Comparison of ENCODE assay signal across 10 mouse cellular contexts in genomic region chr16:5139741-5140140, GRCm38 (mm10). TPM values are rescaled to one million over a fixed set of nuclear protein-coding genes. Genes with fewer than 3 reads are reported as not detected.
A peak's percentile ranks its signal among the peaks of the same experiment; 100 is the strongest.
DNase-seq lines count a peak whose midpoint lies in the region; TF ChIP-seq lines count a peak whose summit lies in the region.
"Had no signal": no experiment of that assay in that cellular context is flagged by ENCODE, and none has a peak within 500 bp of the region (broad histone marks: within the 10 kb centered on the region; RNA-seq: fewer than 3 reads in every experiment).

No protein-coding gene starts in this region.

- no peak overlapping the region for H3ac ChIP-seq in myocyte (ENCODE audit: control insufficient read depth, insufficient read length)

- no peaks in the 10 kb centered on the region for H3K79me2 ChIP-seq in myocyte (ENCODE audit: control insufficient read depth, insufficient read depth)

- no peak overlapping the region for H3K4me3 ChIP-seq in myocyte
- H3K4me3 ChIP-seq: erythroblast, embryonic 14.5 days; megakaryocyte, embryonic 14.5 days had no signal

- H3K4me2 ChIP-seq in myocyte (ENCODE audit: low read depth) = peak overlapping the region; percentile 7

- TF ChIP-seq POLR2A in myocyte (IDR thresholded peaks at IDR 0.05; ENCODE audit: insufficient read length, low read depth) = no peak

- DNase-seq in adrenal gland, adult 2 months = peak; percentile 67
- no peak for DNase-seq in adrenal gland, adult 18-20 months (ENCODE audit: low spot score in 2 of 2)
- DNase-seq in left cerebral cortex, postnatal 4 days = peak; percentile 73
- DNase-seq in left cerebral cortex, adult 8-10 months (ENCODE audit: low spot score in 2 of 2) = no peak
- DNase-seq in gastrocnemius, postnatal 10 days = peak; percentile 67
- no peak for DNase-seq in embryo, embryonic 9.5 days (ENCODE audit: extremely low spot score)
- no peak for DNase-seq in embryo, embryonic 10 days (ENCODE audit: low spot score)

- intact Hi-C loops in left cerebral cortex, postnatal 4 days (cut with DNase I) = loop anchor here (10.0 kb wide), 2 partner anchors 85 to 165 kb away; partner anchors contain the start of gene Ubn1

- no peaks in the 10 kb centered on the region for H3K36me3 ChIP-seq in myocyte (ENCODE audit: control insufficient read depth, insufficient read depth)

- no peaks in the 10 kb centered on the region for H3K27me3 ChIP-seq in myocyte (ENCODE audit: control insufficient read depth, insufficient read depth, insufficient read length)

TF ChIP-seq in myocyte, 11 proteins besides CTCF, POLR2A, EP300 and RAD21:
- no peak for TF ChIP-seq TCF3 (IDR thresholded peaks at IDR 0.05; ENCODE audit: insufficient read length, low read depth)
- TF ChIP-seq SRF (IDR thresholded peaks at IDR 0.05; ENCODE audit: control insufficient read depth, insufficient read length, low read depth) = no peak
- TF ChIP-seq MYOG (IDR thresholded peaks at IDR 0.05; ENCODE audit: control insufficient read depth in 1 of 3, insufficient read depth in 1 of 3, insufficient read length in 2 of 3, low read depth in 2 of 3) = peak in 1 of 3 experiments; percentile 6
- peak in 1 of 3 experiments; percentile 2 for TF ChIP-seq MYOD1 (IDR thresholded peaks at IDR 0.05; ENCODE audit: control insufficient read depth in 1 of 3, insufficient read length in 2 of 3, low read depth in 2 of 3)
- TF ChIP-seq POLR2AphosphoS2 (IDR thresholded peaks at IDR 0.05; ENCODE audit: insufficient read length, low read depth) = no peak
- TF ChIP-seq REST (IDR thresholded peaks at IDR 0.05; ENCODE audit: insufficient read depth, insufficient read length) = no peak
TF ChIP-seq in myocyte: peak in this region for 2.

RNA-seq across cellular contexts. Expression of gene Sec14l5, which starts 7.2 kb away (rescaled TPM):
- under 1 TPM in 1 of 2 experiments, not detected in 1; 0.07 TPM for total RNA-seq in adrenal gland, adult 2 months (2021)
- polyA plus RNA-seq in adrenal gland, adult 2 months (2012; rRNA removed) = 0.13 and 0.15 TPM in 2 replicates
- total RNA-seq in adrenal gland, adult 18-20 months (2021) = under 1 TPM; 0.06 to 0.07 TPM
- under 1 TPM; 0.10 to 0.18 TPM for total RNA-seq in left cerebral cortex, postnatal 4 days (2021)
- 10 to 100 TPM in 1 of 4 experiments, 1 to 10 TPM in 3; 8.5 to 11.0 (median 8.9) TPM for total RNA-seq in left cerebral cortex, adult 8-10 months (2022)
- 10 to 100 TPM in 1 of 2 experiments, 1 to 10 TPM in 1; 8.8 to 13.3 TPM for total RNA-seq in gastrocnemius, postnatal 10 days (2021)
- 0.05 TPM for polyA plus RNA-seq in myocyte (2012; fragmentation: generic; extraction: Trizol)
- polyA plus RNA-seq: erythroblast, embryonic 14.5 days had no signal

RNA-seq across cellular contexts. Expression of gene Ppl, which starts 7.5 kb away (rescaled TPM):
- 1 to 10 TPM; 2.0 to 6.5 TPM for total RNA-seq in adrenal gland, adult 2 months (2021)
- polyA plus RNA-seq in adrenal gland, adult 2 months (2012; rRNA removed) = 0.59 and 0.66 TPM in 2 replicates
- total RNA-seq in adrenal gland, adult 18-20 months (2021) = 1 to 10 TPM; 2.5 to 6.9 TPM
- under 1 TPM; 0.18 to 0.26 TPM for total RNA-seq in left cerebral cortex, postnatal 4 days (2021)
- total RNA-seq in left cerebral cortex, adult 8-10 months (2022) = 1 to 10 TPM; 1.7 to 3.0 (median 1.9) TPM
- under 1 TPM; 0.12 to 0.25 TPM for total RNA-seq in gastrocnemius, postnatal 10 days (2021)
- polyA plus RNA-seq in myocyte (2012; fragmentation: generic; extraction: Trizol) = 0.02 TPM

Comparison
In these comparisons a context has a peak if more than half of its experiments do, and no peak if none do; other contexts are left out.
1. DNase-seq: peak in adrenal gland, adult 2 months (single experiment), left cerebral cortex, postnatal 4 days (single experiment) and gastrocnemius, postnatal 10 days (single experiment); none in adrenal gland, adult 18-20 months (0 of 2), left cerebral cortex, adult 8-10 months (0 of 2), embryo, embryonic 9.5 days (single experiment) and embryo, embryonic 10 days (single experiment).
2. RNA of gene Sec14l5, which starts 7.2 kb away (total RNA-seq): 8.8 to 13.3 TPM in gastrocnemius, postnatal 10 days and 8.5 to 11.0 TPM in left cerebral cortex, adult 8-10 months; 0.10 to 0.18 TPM in left cerebral cortex, postnatal 4 days, 0.07 TPM in adrenal gland, adult 2 months and 0.06 to 0.07 TPM in adrenal gland, adult 18-20 months; every median in the first group is over 4 times any median in the second.